Mouse (Mus musculus) C2C12 (cell line): ENCODE data around the gene Golga7b. TPM values are rescaled to one million over a fixed set of nuclear protein-coding genes. Genes with fewer than 3 reads are reported as not detected.

Experiments
- H3K27me3 ChIP-seq: one replicate; pipeline ENCODE4 v1.6.1; 2011; ENCODE audit not compliant: control insufficient read depth, insufficient read depth, insufficient read length
- H3K36me3 ChIP-seq: one replicate; pipeline ENCODE4 v1.6.1; 2011; ENCODE audit not compliant: control insufficient read depth, insufficient read depth
- H3K4me3 ChIP-seq: one replicate; pipeline ENCODE4 v1.5.1; 2011; ENCODE audit warnings: mild to moderate bottlenecking, control low read depth; ENCODE audit not compliant: poor library complexity, insufficient read depth, severe bottlenecking
- H3K79me2 ChIP-seq: one replicate; pipeline ENCODE4 v1.6.1; 2011; ENCODE audit not compliant: control insufficient read depth, insufficient read depth
- H3K79me3 ChIP-seq: one replicate; pipeline ENCODE4 v1.6.1; 2011; ENCODE audit warnings: low read depth, control low read depth
- H3ac ChIP-seq: one replicate; pipeline ENCODE3; 2011; ENCODE audit warnings: low read depth; ENCODE audit not compliant: control insufficient read depth, insufficient read length
- CEBPB ChIP-seq: IDR thresholded peaks from one replicate; pipeline ENCODE4 v1.6.1; 2011; ENCODE audit warnings: low read depth, mild to moderate bottlenecking, control low read depth, moderate library complexity
- CTCF ChIP-seq: IDR thresholded peaks from one replicate; pipeline ENCODE4 v1.5.1; 2011; ENCODE audit not compliant: control insufficient read depth, insufficient read depth, insufficient read length
- FOSL1 ChIP-seq: IDR thresholded peaks from one replicate; pipeline ENCODE4 v1.8.0; 2011; ENCODE audit warnings: mild to moderate bottlenecking, low read length; ENCODE audit not compliant: poor library complexity, insufficient read depth, severe bottlenecking
- MAX ChIP-seq: IDR thresholded peaks from one replicate; pipeline ENCODE4 v1.6.1; 2011; ENCODE audit warnings: mild to moderate bottlenecking, control low read depth
- MYOD1 ChIP-seq: IDR thresholded peaks from one replicate; pipeline ENCODE4 v1.6.1; 2011; ENCODE audit warnings: low read depth; ENCODE audit not compliant: control insufficient read depth, insufficient read length
- MYOG ChIP-seq: IDR thresholded peaks from one replicate; pipeline ENCODE4 v1.6.1; 2011; ENCODE audit not compliant: control insufficient read depth, insufficient read length; ENCODE audit errors: extremely low read depth
- USF1 ChIP-seq: IDR thresholded peaks from one replicate; pipeline ENCODE4 v1.6.1; 2011; ENCODE audit warnings: low read depth, mild to moderate bottlenecking, control low read depth, moderate library complexity
- polyA plus RNA-seq: library from polyadenylated mRNA; unstranded; fragments of >200 nt; fragmentation: generic; extraction: Trizol; gene quantifications from one replicate; pipeline ENCODE4 v1.2.1, GENCODE M21; 2012; ENCODE audit warnings: missing spikeins

Gene Golga7b
- polyA plus RNA-seq, 1 experiment, result 0.04 TPM

GRCm38 (mm10) chr19:42311332-42311731, 64.0 kb downstream of the Golga7b start:
- Histone ChIP-seq H3K79me2 (no peaks in the 10 kb centered on the region), H3K4me3 (no peak overlapping the region), H3K79me3 (no peaks in the 10 kb centered on the region), H3K36me3 (no peaks in the 10 kb centered on the region), H3K27me3 (peaks cover 84% of the 10 kb centered on the region), H3ac (no peak overlapping the region)
- TF ChIP-seq MYOG (no peak), FOSL1 (no peak), CEBPB (no peak), USF1 (no peak)

- Histone ChIP-seq H3K36me3 (no peaks in the 10 kb centered on the region), H3K79me2 (no peaks in the 10 kb centered on the region), H3K4me3 (no peak overlapping the region), H3ac (no peak overlapping the region), H3K27me3 (peaks cover 85% of the 10 kb centered on the region), H3K79me3 (no peaks in the 10 kb centered on the region)
- TF ChIP-seq FOSL1, result no peak
- no peak for TF ChIP-seq CTCF
- no peak for TF ChIP-seq MYOG
- TF ChIP-seq USF1, result no peak
- no peak for TF ChIP-seq MAX
- no peak for TF ChIP-seq MYOD1
- TF ChIP-seq CEBPB, result no peak
These were observed 64.8 kb downstream of the Golga7b start for GRCm38 (mm10) chr19:42312191-42312590.

- peaks cover 96% of the 10 kb centered on the region for H3K27me3 ChIP-seq
These were observed 67.8 kb downstream of the Golga7b start for GRCm38 (mm10) chr19:42315070-42315679.

GRCm38 (mm10) chr19:42315914-42316313, 68.5 kb downstream of the Golga7b start:
- Histone ChIP-seq H3K4me3 (no peak overlapping the region), H3K79me3 (no peaks in the 10 kb centered on the region), H3K79me2 (no peaks in the 10 kb centered on the region), H3K27me3 (peaks cover 95% of the 10 kb centered on the region), H3ac (no peak overlapping the region), H3K36me3 (no peaks in the 10 kb centered on the region)
- peak; percentile 84 for TF ChIP-seq CTCF
- TF ChIP-seq FOSL1, result no peak

More at GRCm38 (mm10) chr19:42315070-42315679, 67.8 kb downstream of the Golga7b start:
- Histone ChIP-seq H3K4me3 (no peak overlapping the region), H3ac (no peak overlapping the region), H3K79me3 (no peaks in the 10 kb centered on the region), H3K79me2 (no peaks in the 10 kb centered on the region), H3K36me3 (no peaks in the 10 kb centered on the region)
- TF ChIP-seq MYOD1 (no peak), CTCF (no peak), FOSL1 (no peak), USF1 (no peak), MAX (no peak), CEBPB (no peak), MYOG (no peak)

GRCm38 (mm10) chr19:42316525-42316924, 69.2 kb downstream of the Golga7b start:
- peaks cover 95% of the 10 kb centered on the region for H3K27me3 ChIP-seq
- TF ChIP-seq USF1 (no peak), CEBPB (no peak), MYOD1 (no peak), MAX (no peak), FOSL1 (no peak), MYOG (no peak), CTCF (no peak)

GRCm38 (mm10) chr19:42316998-42317397, 69.6 kb downstream of the Golga7b start:
- Histone ChIP-seq H3ac (no peak overlapping the region), H3K36me3 (no peaks in the 10 kb centered on the region), H3K79me2 (no peaks in the 10 kb centered on the region), H3K4me3 (no peak overlapping the region), H3K27me3 (peaks cover 94% of the 10 kb centered on the region), H3K79me3 (no peaks in the 10 kb centered on the region)
- no peak for TF ChIP-seq CEBPB
- TF ChIP-seq MYOG, result no peak
- TF ChIP-seq FOSL1, result no peak
- TF ChIP-seq USF1, result no peak
- no peak for TF ChIP-seq CTCF
- no peak for TF ChIP-seq MAX

More at GRCm38 (mm10) chr19:42316525-42316924, 69.2 kb downstream of the Golga7b start:
- Histone ChIP-seq H3K36me3 (no peaks in the 10 kb centered on the region), H3K4me3 (no peak overlapping the region), H3K79me2 (no peaks in the 10 kb centered on the region), H3K79me3 (no peaks in the 10 kb centered on the region), H3ac (no peak overlapping the region)
